Mouse (Mus musculus) mouse trophoblast stem cell (cell line): ENCODE measurements at regions not wholly inside any gene's neighbourhood (a gene's known extent, or its start where the extent isn't known, plus 50 kb on each side); places are given as distances from the start of the nearest gene placed in this dataset.
"Not testable (repeated sequence)": the region's sequence is repeated elsewhere in the genome, so short reads cannot be mapped to it uniquely, and the experiment has no call there.

Source experiments
- in situ Hi-C, 2 experiments: fragments of 300-500 bp; cut with MseI, MboI; formaldehyde crosslinking; loops; 2 replicates in 1 of 2; 3 replicates in 1 of 2; pipeline ENCODE4 v1.15.1; 2025

DNA sequence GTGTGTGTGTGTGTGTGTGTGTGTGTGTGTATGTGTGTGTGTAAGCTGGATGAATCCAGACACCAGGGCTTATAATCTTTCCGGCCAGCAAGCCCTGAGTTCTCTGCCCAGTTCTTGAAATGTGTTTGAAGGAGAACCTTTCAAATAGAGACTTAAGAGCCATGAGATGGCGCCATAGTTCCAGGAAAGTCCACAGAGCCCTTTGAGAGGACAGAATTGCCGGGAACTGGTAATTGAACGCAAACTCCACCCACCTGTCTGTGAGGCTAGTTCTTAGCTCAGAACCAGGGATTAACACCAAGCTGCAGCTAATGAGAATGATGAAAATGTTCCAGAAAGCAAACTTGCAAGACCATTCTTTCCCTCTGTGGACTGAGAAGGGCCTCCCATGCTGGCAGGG is 72.2 kb downstream of the Trim42 start:
- in situ Hi-C loops, result no loop called here

DNA sequence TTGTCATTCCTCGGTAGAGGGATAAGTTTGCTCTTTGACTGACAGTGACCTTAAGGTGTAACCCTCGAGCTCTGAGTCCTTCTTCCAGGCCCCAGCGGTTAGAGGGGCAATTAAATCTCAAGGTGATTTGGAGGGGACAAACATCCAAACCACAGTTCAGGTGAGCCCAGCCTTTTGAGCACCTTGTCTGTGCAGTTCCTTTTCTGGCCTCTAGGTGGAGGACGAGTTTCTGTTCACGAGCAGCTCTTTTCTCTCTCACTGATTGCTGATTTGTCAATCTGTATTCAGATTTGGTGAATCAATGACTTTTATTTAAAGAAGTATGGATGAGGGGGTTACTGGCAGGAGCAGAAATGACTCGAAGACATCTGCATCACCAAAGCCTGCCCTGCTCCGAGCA is 74.0 kb downstream of the Trim42 start:
- in situ Hi-C loops, result no loop called here

DNA sequence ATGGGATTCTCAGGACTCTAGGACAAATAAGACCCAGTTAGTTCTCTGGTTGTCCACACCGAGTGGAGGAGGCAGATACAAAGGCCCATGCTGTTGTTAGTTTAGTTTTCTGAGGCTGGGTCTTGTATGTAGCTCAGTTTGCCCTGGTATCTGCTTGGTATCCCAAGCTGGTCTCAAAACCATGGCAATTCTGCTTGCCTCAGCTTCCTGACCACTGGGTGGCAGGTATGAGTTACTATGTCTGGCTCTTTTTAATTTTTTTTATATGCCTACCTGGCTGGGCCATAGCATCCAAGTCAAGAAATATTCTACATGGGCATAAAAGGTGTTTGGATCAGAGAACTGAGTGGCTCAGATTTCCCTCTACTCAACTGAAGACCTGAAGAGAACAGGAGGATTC is 77.9 kb downstream of the Trim42 start:
- in situ Hi-C loops, result no loop called here

DNA sequence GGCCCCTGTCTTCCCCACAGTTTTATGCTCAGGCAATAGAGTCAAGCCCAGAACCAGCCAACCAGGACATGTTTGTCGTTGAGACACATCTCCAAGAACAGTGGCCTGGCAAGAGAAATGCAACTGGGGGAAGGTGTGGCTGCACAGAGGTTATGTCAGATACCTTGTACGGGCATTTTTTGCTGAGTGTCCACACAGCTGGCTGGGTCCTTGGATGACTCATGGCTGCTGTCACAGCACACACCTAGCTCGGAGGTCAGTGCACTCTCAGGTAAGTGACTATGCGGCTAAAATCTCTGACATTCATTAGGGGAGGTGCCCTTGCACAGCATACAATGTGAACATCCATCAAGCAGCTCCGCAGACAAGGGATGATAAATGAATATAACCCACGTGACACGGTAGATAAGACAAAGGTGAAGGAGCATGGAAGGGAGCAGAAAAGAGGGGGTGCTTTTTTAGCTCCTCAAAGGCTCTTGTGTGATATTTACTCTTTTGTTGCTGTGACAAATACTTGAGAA is 85.4 kb downstream of the Trim42 start:
- in situ Hi-C loops, result no loop called here

DNA sequence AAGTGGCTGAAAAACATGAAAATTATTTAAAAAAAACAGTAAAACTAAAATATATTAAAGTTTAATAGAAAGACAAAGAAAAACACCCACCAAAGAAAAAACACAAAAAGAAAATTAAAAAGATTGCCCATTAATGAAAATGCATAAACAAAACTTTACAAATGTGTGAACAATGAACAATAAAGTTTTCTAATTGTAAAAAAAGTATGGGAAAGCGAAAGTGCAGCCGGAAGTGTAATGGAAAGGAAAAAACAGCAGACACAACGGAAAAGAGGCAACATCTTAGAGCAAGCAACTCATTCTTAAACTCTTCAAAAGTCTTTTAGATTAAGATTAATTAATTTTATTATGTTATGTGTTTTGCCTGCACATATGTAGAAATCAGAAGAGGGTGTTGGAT is 87.7 kb downstream of the Trim42 start:
- in situ Hi-C loops, result no loop called here

DNA sequence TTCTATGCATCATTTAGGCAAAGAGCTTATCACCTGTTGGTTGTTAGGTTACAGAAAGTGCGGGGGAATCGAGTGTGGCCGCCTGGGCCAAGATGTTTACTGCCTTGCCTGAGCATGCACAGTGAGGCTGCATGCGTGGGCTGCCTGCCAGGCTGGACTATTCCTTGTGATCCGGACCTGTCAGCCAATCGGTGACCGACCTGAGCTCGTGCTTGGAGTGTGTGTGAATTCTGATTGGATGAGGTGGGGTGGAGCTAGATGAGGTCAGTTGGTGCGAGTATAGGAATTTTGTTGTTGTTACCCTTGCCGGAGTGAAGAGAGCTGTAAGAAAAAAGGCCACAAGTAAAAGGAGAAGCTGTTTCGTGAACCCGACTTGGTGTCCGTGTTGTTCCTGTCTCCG is 94.3 kb downstream of the Trim42 start:
- in situ Hi-C loops, result not testable (repeated sequence)

DNA sequence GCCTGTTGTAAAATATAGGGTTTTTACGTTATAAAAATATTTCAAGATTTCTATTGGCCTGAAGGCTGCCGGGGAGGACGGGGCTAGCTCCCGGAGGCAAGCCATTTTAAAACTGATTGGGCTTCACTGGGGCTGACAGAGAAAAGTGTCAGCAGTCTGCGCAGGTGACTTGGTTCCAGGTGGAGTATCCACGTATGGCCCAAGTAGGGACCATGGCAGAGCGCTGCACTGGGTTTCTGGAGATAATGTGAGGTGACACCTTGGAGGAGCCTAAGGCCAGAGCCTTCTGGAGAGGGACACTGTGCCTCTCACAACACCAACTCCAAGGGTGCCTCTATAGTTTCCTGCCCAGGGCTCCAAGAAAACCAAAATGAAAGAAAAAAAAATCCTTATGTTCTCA is 95.9 kb downstream of the Trim42 start:
- in situ Hi-C loops, result no loop called here

DNA sequence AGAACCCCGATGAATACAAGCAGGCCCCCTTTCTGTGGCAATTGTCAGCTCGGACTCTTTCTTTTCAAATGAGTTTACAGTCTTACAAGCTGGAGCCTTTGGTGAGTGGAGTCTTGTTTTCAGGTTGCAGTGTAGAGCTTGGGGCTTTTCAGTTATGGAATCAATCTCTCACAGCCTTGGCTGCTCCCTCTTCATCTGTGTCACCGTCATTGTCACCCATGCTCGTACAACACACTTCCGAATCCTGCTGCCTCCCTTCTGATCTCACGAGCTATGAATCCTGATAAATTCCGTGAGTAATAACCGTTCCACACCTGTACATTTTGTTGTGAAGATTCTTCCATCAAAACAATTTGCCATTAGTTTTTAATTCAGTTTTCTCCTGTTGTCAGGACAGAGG is 97.7 kb downstream of the Trim42 start:
- in situ Hi-C loops, result no loop called here

DNA sequence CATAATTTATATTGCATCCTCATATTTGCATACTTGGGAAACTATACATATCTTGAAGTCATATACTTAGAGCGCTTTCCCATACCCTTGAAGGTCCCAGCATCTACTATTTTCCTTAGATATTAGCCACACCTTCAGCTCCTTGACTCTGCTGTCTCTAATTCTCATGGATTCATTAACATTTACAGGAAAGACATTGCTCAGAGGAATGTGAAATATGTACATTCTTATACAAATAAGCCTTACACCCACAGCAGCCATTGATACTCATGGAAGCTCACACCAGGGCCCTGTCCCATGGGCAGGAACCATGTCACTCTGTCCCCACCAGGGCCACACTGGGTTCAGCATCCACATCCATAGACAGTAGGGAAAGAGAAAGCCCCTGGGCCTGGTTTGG is 122.1 kb downstream of the Trim42 start:
- in situ Hi-C loops, result no loop called here

DNA sequence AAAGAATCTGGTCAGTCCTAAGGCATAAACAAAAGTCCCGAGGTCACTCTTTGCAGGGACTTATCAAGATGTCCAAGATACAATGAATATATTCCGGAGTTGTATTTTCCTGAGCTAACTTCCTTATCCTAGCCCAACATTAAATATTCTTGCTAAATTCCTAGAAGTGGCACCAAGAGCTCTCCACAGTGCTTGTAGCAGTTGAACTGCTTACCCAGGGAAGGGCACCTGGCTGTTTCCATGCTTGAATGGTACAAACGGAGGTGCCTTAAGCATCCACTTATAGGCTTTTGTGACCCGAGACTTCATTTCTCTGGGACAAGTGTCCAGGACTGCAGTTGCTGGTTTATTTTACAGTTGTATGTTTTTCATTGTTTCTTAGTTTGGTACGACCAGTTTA is 115.1 kb upstream of the Slc25a36 start:
- in situ Hi-C loops, result no loop called here

DNA sequence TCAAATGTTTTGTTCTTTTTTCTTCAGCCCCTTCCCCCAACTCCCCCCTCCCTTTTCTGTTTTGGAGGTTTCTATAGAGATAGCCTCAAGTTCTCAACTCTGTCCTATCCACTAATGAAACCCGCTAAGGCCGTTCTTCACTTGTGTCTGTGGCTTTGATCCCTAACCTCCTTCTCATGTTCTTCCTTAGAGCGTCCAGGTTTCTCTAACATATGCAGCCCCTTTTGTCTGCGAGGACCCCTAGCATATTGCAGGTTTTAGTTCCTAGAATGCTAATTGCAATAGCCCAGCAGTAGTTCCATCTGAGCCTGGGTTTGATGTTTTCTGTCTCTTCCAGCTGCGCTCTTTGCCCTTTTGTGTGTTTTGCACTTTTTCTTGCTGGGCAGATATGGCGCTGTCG is 113.6 kb upstream of the Slc25a36 start:
- in situ Hi-C loops, result no loop called here

DNA sequence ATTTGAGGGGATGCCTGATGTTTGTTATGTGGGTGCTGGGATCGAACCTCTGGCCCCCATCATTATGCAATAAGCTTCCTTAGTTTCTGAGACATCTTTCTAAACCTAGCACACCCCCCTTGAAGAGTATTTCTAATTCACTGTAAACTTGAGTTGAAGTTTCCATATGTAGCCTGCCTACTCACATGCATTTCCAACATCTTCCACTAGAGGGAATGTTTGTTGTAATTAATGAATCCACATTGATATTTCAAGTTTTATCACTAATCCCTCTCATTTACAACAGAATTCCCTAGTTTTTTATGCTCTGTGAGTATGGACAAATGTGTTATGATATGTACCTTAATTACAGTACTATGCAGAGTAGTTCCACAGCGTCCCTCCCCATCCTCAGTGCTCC is 103.8 kb upstream of the Slc25a36 start:
- in situ Hi-C loops, result no loop called here

DNA sequence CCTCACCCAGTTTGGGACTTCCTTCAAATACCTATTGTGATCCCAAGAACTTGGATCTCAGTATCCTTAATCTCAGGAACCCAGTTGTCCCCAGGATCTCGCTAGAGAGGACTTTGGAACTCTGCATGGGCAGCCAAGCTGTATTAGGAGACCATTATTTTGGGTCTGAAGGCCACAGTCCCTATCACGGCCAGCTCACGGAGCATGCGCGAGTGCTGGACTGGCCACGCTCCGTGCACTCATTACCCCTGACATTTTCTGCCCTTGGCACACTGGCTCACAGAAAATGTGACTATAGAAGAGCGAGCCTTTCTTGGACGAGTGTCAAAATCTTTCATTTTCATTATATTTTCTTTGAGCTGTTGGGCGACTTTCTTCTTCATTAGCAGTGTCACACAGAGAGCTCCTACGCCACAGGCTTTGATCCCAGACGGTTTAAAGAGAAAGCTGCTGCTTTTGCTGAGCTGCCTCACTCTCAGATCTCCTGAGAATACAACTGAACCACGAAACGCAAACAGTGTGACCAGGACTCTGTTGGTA is 79.4 kb upstream of the Slc25a36 start:
- in situ Hi-C loops, result no loop called here

DNA sequence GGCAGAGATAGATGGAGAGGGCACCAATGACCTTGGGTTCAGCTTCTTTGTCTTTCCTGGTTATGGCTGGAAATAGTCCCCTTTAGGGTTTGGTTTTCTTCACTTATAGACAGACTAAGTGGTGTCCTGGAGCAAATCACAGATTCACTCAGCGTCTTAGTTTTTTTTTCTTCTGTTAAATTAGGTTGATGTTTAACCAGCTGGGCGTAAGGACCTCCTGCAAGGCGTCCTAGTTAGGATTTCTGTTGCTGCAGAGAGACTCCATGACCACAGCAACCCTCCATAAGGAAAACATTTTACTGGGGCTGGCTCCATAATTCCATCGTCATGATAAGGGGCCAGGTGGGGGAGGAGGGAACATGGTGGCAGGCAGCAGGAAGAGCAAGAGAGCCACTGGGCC is 78.7 kb upstream of the Slc25a36 start:
- in situ Hi-C loops, result no loop called here

DNA sequence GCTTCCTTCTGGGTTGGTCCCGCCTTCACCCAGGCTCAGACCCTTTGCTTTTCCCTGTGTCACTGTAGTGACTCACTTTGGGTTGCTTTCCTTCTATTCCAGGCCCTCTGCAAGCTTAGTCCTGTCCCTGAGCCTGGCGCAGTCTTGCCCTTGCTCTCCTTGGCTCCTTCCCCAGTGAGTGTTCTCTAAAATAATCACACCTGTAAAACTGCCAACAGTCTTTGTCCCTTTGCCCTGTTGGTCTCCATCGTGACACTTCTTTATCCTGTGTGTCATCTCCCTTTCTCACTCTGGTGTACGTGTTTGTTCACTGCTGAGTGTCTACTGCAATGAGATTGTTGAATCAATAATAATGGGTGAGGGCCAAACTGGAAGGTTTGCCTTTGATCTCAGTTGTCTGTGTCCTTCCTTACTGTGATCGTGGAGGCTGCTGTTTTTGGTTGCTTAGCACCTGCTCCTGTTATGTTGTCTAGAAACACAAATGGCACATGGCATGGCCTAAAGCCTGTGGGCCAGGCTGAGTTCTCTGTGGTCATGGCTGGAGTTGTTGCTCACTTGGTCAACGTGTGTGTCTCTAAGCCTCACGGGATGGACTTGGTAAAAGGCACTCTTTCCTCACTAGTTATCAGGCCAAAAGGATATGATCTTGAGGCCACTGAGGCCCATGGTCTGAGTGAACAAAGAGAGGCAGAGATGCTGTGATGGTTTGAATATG is 77.8 kb upstream of the Slc25a36 start:
- in situ Hi-C loops, result no loop called here

DNA sequence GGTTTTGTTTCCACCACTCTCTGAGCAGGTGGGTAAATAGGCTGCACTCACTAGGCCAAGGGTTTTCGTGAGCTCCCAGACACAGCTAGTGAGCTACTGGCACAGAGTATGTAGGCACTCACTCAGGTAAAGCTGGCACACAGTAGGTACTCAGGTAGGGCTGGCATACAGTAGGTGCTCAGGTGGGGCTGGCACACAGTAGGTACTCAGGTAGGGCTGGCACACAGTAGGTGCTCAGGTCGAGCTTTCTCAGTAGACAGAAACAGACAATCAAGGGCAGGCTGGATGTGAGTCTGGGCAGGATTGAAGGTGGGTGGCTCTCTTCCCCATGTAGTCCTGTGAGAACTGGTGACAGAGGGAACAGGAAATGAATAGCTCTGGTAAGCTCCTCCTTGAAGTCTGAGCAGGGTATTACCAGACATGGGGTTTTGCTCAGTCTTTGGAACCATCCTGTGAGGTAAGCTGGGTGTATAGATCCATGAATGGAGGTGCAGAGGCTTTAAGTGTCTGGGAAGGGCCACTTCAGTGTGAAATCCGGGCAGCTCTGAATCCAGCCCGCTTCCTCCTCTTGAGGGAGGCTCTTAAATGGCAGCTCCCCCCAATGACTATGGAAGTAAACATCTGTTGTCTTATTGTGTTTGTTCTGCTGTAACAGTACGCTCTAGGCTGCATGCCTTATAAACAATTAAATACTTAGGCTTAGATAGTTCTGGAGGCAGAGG is 62.4 kb upstream of the Slc25a36 start:
- in situ Hi-C loops, result loop anchor here in 1 of 2 experiments (10.0 kb wide), 1 partner anchor 151 kb away; no protein-coding TSS in a partner anchor

DNA sequence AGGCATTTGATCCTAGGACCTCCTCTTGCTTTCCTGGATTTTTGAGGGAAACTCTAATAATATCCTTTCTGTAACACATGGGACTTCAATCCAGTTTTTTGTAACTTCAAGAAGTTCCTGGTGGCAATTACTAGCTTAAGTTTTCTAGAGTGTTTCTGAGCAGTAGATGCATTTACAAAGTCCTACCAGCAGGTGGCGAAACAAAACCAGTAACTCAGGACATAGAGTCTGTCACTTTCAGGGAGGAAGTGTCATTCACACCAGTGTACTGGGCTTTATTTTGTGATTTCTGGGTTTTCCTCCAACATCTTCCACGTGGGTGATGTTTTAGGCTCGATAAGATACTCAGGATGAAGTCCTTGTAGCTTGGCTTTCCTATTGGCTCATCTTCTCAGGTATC is 61.1 kb upstream of the Slc25a36 start:
- in situ Hi-C loops, result loop anchor here in 1 of 2 experiments (10.0 kb wide), 1 partner anchor 153 kb away; no protein-coding TSS in a partner anchor

DNA sequence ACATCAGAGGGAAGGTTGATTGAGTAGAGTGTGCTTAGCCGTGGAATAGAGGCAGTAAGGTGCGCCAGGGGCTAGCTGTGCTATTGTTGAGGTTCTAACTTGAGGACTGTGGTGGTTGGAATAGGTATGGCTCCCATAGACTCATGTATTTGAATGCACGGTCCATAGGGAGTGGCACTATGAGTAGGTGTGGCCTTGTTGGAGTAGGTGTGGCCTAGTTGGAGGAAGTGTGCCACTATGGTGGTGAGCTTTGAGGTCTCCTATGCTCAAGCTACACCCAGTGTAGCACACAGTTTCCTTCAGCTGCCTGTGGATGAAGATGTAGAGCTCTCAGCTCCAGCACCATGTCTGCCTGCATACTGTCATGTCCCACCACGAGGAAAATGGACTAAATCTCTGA is 60.5 kb upstream of the Slc25a36 start:
- in situ Hi-C loops, result loop anchor here in 1 of 2 experiments (10.0 kb wide), 1 partner anchor 153 kb away; no protein-coding TSS in a partner anchor

DNA sequence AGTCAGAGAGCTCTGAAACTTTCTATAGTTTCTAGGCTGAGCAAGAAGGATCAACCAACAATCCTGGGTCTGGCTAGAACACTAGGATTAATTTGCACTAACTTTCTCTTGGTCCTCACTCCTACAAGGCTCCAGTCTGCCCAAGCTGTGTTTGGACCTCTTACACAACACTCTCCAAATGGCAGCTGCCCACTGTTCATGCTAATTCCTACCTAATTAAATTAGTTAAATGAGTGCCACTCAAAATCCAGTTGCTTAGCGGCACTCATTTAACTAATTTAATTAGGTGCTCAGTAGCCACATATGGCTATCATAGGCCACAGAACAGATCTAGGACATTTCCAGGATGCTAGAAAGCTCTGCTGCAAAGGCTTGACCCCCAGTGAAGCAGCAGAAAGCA is 59.9 kb upstream of the Slc25a36 start:
- in situ Hi-C loops, result loop anchor here in 1 of 2 experiments (10.0 kb wide), 1 partner anchor 154 kb away; no protein-coding TSS in a partner anchor

DNA sequence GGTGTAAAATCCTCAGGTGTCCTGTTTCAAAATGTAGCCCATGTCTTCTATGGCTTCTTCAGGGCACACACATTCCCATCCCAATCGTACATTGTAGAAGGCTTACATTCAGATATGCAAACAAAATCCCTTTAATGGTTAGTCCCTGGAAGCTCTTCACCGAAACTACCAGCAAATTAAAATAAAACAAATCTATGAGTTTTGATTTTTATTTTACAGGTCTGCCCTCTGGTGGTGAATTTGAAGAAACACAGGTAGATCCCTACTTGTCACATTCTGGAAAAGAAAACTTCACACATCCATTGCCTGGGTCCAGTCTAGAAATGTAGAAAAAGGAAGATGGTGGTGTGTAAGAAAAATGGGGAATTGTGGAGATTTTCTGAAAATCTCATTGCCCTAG is 51.5 kb upstream of the Slc25a36 start:
- in situ Hi-C loops, result no loop called here
